Mouse (Mus musculus) heart, embryonic 13.5 days (tissue): ENCODE data around the gene Ptpra. TPM values are rescaled to one million over a fixed set of nuclear protein-coding genes. Genes with fewer than 3 reads are reported as not detected.
A peak's percentile ranks its signal among the peaks of the same experiment; 100 is the strongest.

Experiments used
- ATAC-seq: fragments of 200-750 bp; cut with Nextera tagmentation; 2 replicates; pipeline ENCODE4 v1.8.0; 2017; ENCODE audit warnings: moderate TSS enrichment; ENCODE audit not compliant: insufficient number of reproducible peaks, low FRiP score, low TSS enrichment; ENCODE audit errors: extremely low read depth
- H3K27ac ChIP-seq: fragments of 300-500 bp; sonication (generic); replicated peaks from 2 replicates; pipeline ENCODE4 v1.5.1; 2015; ENCODE audit warnings: moderate library complexity, mild to moderate bottlenecking, inconsistent platforms
- H3K27me3 ChIP-seq: fragments of 300-500 bp; sonication (generic); replicated peaks from 2 replicates; pipeline ENCODE4 v1.6.1; 2015; ENCODE audit warnings: mild to moderate bottlenecking, inconsistent platforms
- H3K36me3 ChIP-seq: fragments of 300-500 bp; sonication (generic); 2 replicates; pipeline ENCODE4 v1.6.1; 2015; ENCODE audit warnings: mild to moderate bottlenecking, inconsistent platforms
- H3K4me1 ChIP-seq: fragments of 300-500 bp; sonication (generic); 2 replicates; pipeline ENCODE4 v1.6.1; 2015; ENCODE audit warnings: inconsistent platforms
- H3K4me2 ChIP-seq: fragments of 300-500 bp; sonication (generic); 2 replicates; pipeline ENCODE4 v1.6.1; 2015; ENCODE audit warnings: inconsistent platforms, mild to moderate bottlenecking, moderate library complexity
- H3K4me3 ChIP-seq: fragments of 300-500 bp; sonication (generic); 2 replicates; pipeline ENCODE4 v1.5.1; 2015; ENCODE audit warnings: moderate library complexity, mild to moderate bottlenecking, inconsistent platforms
- H3K9ac ChIP-seq: fragments of 300-500 bp; sonication (generic); 2 replicates; pipeline ENCODE4 v1.6.1; 2015; ENCODE audit warnings: inconsistent platforms, mild to moderate bottlenecking, moderate library complexity
- H3K9me3 ChIP-seq: fragments of 300-500 bp; sonication (generic); 2 replicates; pipeline ENCODE4 v1.6.1; 2016; ENCODE audit warnings: inconsistent platforms
- WGBS: fragments of 180-500 bp; shearing (Covaris S2); methylation state at CpG from one replicate; pipeline ENCODE4 v1.1.7; 2015; ENCODE audit warnings: mixed read lengths; 5-methylcytosine and 5-hydroxymethylcytosine counted together
- polyA plus RNA-seq: library from polyadenylated mRNA; unstranded; fragments of >200 nt; fragmentation: Nextera tagmentation; extraction: Ambion mirVana; gene quantifications from 2 replicates; pipeline ENCODE4 v1.2.1, GENCODE M21; 2015

Ptpra gene
- polyA plus RNA-seq, 1 experiment from 2014 or later: 64.0 TPM

DNA sequence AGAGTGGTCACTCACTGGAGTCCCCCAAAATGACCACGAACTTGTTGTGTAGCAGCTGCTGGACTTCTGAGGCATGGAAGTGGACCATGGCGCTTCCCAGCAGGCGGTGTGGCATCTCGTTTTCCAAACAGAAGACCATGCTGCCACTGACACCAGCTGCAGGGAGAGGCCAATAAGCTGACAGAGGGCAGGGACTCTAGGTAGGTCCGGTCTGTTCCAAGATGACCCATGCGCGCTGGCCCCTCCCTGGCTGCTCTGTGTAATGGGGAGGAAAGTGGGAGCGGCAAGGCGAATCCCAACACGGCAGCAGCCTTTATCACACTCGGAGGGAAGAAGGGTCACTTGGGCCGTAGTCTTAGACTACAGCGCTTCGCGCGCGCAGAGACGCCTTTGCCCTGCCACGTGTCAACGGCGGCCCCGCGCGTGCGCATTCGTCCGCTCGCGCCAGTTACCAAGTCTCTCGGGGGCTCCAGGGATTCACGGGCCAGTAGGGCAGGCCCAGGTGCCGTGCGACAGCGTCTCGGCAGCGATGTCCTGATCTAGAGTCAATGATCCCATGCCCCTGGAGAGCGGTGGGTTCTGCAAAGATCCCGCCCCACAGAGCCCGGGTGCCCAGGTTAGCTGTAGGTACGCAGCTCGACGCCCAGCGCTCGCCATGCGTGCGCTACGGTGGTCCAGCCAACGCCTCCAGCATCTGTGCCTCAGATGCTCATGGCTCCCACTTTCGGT lies 26.5 kb upstream of the Ptpra start:
- Histone ChIP-seq H3K4me2 (peak overlapping the region; percentile 88), H3K9me3 (no peaks in the 10 kb centered on the region), H3K9ac (peak overlapping the region; percentile 88), H3K4me3 (peak overlapping the region; percentile 86), H3K27ac (peak overlapping the region; percentile 89), H3K36me3 (peaks cover 30% of the 10 kb centered on the region), H3K4me1 (peaks cover 14% of the 10 kb centered on the region), H3K27me3 (0 out of 2 replicates have a peak, but pooled peaks cover 3% of the 10 kb centered on the region)
- 13% methylated on average over 49 of the region's 49 CpGs for WGBS
- ATAC-seq: peak; percentile 32; the same call in 1 of the 2 replicates

DNA sequence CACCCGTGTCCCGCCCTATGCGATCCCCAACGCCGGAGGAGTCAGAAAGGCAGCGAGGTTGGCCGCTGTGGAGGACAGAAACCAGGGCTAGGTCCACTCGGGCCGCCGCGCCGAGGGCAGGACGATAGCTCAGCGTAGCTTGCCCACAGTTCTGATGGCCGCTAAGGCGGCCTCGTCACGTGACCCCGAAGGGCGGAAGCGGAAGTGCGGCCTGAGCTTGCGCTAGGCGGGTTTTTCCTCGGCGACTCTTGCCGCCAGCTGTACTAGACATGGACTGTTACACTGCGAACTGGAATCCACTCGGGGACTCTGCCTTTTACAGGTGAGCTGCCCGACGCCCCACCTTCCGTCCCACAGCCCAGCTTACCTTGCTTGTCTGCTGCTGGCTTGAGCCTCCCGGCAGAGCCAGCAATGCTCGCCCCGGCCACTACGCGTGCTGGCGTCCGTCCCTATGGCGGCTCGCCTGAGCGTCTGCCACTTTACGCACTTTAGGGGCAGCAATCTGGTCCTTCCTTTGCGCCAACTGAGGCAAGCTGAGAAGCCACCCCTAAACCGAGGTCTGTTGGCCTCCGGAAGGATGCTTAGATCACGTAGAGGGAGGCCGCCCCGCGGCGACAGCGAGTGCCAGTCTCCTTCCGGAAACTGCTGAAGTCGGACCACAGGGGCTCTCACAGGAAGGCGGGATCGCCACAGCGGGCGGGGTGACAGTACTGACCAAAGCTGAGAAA lies 25.8 kb upstream of the Ptpra start, which contains the start of the genes Vps16 and Pced1a:
TSS of gene Vps16 (plus strand) at position 214 of the 728 bp plus-strand sequence.
TSS of gene Pced1a (minus strand) at position 576 of the 728 bp plus-strand sequence.
- H3K36me3 ChIP-seq: peaks cover 22% of the 10 kb centered on the region
- 0 out of 2 replicates have a peak, but pooled peaks cover 3% of the 10 kb centered on the region for H3K27me3 ChIP-seq
- WGBS: under 1% methylated on average over 58 of the region's 58 CpGs
- peaks cover 14% of the 10 kb centered on the region for H3K4me1 ChIP-seq
- ATAC-seq: peak; percentile 85
- H3K4me2 ChIP-seq: peak within 1 kb of the TSS; percentile 88
- peak within 1 kb of the TSS; percentile 86 for H3K4me3 ChIP-seq
- peak within 1 kb of the TSS; percentile 89 for H3K27ac ChIP-seq
- H3K9ac ChIP-seq: peak within 1 kb of the TSS; percentile 88
- no peaks in the 10 kb centered on the region for H3K9me3 ChIP-seq

DNA sequence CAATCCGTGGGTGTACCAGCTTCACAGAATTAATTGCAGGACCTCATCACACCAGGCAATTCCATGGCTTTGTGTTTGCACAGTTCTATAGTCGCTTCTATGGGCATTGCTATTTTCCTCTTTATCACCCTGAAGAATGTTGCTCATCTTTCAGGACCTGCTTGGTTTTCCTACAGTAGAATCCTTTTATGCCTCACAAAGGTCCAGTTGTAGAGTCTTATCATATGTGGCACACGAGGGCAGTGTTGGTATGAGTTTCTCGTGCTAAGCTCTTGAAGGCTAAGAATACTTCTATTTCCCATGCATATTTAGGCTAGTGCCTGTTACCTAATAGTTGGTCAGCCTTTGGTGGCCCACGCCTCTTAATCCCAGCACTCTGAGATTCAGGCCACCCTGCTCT lies 25.0 kb upstream of the Ptpra start:
- H3K27ac ChIP-seq: peak overlapping the region; percentile 89
- peaks cover 20% of the 10 kb centered on the region for H3K4me1 ChIP-seq
- WGBS: 24% methylated on average over 5 of the region's 5 CpGs
- peak overlapping the region; percentile 88 for H3K4me2 ChIP-seq
- peaks cover 15% of the 10 kb centered on the region for H3K36me3 ChIP-seq
- H3K9ac ChIP-seq: peak overlapping the region; percentile 88
- ATAC-seq: no peak
- H3K27me3 ChIP-seq: 0 out of 2 replicates have a peak, but pooled peaks cover 3% of the 10 kb centered on the region
- no peaks in the 10 kb centered on the region for H3K9me3 ChIP-seq
- peak overlapping the region; percentile 86 for H3K4me3 ChIP-seq

DNA sequence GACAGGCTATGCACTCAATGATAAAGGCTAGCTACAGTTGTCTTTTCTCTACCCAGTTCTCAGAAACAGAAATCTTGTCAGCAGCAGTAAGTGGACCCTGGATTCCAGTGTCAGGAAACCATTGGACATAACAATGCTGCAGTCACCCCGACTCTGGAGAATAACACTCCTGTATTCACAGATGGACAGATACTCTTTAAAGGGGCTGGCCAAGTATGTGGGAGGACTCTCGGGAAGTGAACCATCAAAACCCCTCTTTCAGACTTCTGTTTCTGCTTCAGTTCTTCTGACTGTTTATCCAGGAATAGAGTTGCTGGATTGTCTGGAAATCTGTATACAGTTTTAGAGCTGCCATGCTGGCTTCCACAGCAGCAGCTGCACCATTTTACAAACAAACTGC lies 20.2 kb upstream of the Ptpra start:
- no peak overlapping the region for H3K4me2 ChIP-seq
- no peaks in the 10 kb centered on the region for H3K9me3 ChIP-seq
- WGBS: 54% methylated on average over 2 of the region's 2 CpGs
- peaks cover 10% of the 10 kb centered on the region for H3K36me3 ChIP-seq
- peaks cover 34% of the 10 kb centered on the region for H3K4me1 ChIP-seq
- no peak overlapping the region for H3K9ac ChIP-seq
- no peaks in the 10 kb centered on the region for H3K27me3 ChIP-seq
- no peak overlapping the region for H3K27ac ChIP-seq
- no peak for ATAC-seq
- H3K4me3 ChIP-seq: no peak overlapping the region

DNA sequence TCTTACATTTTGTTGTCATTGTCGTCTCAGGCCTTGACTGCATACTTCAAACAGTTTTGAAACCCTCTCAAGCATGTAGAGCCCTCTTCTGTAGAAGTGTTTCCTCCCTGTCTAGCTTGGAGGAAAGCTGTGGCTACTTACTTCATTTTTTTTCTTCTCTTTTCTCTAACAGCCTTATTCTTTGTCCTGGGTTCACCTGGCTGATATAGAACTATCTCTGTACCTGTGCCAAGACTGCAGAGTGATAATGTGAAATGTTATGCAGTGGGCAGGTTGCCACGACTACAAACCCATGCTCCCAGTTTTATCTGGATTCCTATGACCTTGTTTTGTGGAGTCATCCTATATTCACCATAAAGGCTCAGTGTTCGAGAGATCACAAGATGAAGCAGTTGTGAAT lies 19.6 kb upstream of the Ptpra start:
- H3K4me1 ChIP-seq: peaks cover 27% of the 10 kb centered on the region
- no peak overlapping the region for H3K4me3 ChIP-seq
- H3K27me3 ChIP-seq: no peaks in the 10 kb centered on the region
- peaks cover 10% of the 10 kb centered on the region for H3K36me3 ChIP-seq
- no peak overlapping the region for H3K27ac ChIP-seq
- no peak overlapping the region for H3K9ac ChIP-seq
- WGBS: 65% methylated on average over 3 of the region's 3 CpGs
- H3K9me3 ChIP-seq: no peaks in the 10 kb centered on the region
- no peak for ATAC-seq
- H3K4me2 ChIP-seq: no peak overlapping the region

DNA sequence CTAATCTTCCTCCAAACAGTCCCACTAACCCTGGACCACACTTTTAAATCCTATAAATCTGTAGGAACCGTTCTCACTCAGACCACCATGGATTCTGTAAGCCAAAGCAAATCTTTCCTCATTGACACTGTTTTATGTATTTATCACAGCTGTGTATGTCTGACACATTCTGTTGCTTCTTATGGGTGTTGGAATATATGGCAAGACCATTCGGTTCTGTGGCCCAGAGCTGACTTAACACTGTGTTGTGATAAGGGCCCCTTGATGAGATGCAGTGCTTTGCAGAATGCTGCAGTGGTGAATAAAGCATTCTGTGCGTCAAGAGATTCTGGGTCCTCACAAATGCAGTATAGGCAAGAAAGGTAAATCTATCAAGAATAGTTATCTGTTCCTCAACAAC lies 17.9 kb upstream of the Ptpra start:
- Histone ChIP-seq H3K9me3 (no peaks in the 10 kb centered on the region), H3K36me3 (peaks cover 10% of the 10 kb centered on the region), H3K27me3 (no peaks in the 10 kb centered on the region), H3K4me2 (no peak overlapping the region), H3K27ac (no peak overlapping the region), H3K9ac (0 out of 2 replicates have a peak overlapping the region, but pooled peaks have one; percentile 19), H3K4me1 (peaks cover 26% of the 10 kb centered on the region), H3K4me3 (no peak overlapping the region)
- WGBS: 68% methylated on average over 3 of the region's 3 CpGs
- ATAC-seq: no peak

DNA sequence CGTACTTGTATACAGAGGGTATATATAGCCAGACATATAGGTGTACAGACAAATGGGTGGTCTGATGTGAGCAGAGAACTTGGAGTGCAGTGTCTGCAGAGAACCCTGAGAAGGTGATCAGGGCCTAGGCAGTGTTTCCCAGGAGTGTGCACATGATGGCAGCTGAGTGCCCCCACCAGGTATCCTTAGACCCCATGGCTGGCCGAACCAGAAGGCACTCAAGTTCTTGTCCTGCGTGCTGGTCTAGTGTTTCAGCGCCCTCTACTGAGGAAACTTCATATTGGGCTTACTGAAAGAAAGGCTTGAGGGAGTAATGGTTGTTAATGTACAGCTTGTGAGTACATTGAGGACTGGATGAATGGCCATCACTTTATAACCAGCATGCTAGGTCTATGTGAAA lies 16.9 kb upstream of the Ptpra start:
- Histone ChIP-seq H3K9me3 (no peaks in the 10 kb centered on the region), H3K27me3 (no peaks in the 10 kb centered on the region), H3K9ac (no peak overlapping the region), H3K4me3 (no peak overlapping the region), H3K27ac (no peak overlapping the region), H3K4me2 (no peak overlapping the region), H3K36me3 (peaks cover 19% of the 10 kb centered on the region), H3K4me1 (peaks cover 26% of the 10 kb centered on the region)
- no peak for ATAC-seq
- 21% methylated on average over 4 of the region's 4 CpGs for WGBS

DNA sequence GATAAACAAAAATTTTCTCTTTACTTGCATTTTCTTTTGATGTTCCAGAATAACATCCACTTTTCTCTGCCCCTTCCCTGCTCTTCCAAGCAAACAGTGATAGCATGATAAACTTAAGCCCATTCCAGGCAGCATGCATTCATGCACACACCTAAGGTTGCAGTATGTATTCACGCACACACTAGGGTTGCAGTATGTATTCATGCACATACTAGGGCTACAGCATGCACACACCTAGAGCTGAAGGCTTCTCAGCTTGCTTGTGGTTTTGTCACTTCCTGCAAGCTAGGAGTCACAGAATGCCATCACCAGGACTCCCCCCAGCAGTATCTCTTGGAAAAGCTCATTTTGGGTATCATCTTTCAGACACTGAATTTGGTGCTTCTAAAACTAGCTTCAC lies 13.3 kb upstream of the Ptpra start:
- no peak for ATAC-seq
- H3K36me3 ChIP-seq: peaks cover 52% of the 10 kb centered on the region
- H3K4me1 ChIP-seq: peaks cover 9% of the 10 kb centered on the region
- no peak overlapping the region for H3K9ac ChIP-seq
- H3K4me3 ChIP-seq: no peak overlapping the region
- WGBS: 96% methylated on average over 1 of the region's 1 CpGs
- H3K4me2 ChIP-seq: no peak overlapping the region
- H3K9me3 ChIP-seq: no peaks in the 10 kb centered on the region
- H3K27ac ChIP-seq: no peak overlapping the region
- no peaks in the 10 kb centered on the region for H3K27me3 ChIP-seq

DNA sequence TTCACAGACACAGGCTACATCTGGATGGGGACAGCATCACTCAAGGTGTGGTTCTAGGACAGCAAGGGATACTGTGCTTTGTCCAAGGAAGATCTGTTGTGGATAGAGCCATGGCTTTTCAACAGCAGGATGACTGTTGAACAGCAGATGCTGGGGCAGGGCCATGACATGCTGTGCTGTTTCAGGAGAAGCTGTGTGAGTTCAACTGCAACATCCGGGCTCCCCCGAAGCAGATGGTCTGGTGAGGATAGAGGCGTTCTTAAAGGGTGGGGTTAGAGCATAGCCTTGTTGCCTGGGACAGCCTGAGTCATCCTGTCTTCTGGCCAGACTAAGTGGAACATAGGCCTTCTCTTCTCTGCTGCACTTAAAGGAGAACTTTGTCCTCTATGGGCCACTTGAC lies 11.2 kb upstream of the Ptpra start:
- H3K9ac ChIP-seq: no peak overlapping the region
- H3K27ac ChIP-seq: no peak overlapping the region
- no peak overlapping the region for H3K4me2 ChIP-seq
- WGBS: 87% methylated on average over 3 of the region's 3 CpGs
- H3K27me3 ChIP-seq: no peaks in the 10 kb centered on the region
- H3K4me1 ChIP-seq: no peaks in the 10 kb centered on the region
- no peak overlapping the region for H3K4me3 ChIP-seq
- ATAC-seq: no peak
- no peaks in the 10 kb centered on the region for H3K9me3 ChIP-seq
- H3K36me3 ChIP-seq: peaks cover 66% of the 10 kb centered on the region

DNA sequence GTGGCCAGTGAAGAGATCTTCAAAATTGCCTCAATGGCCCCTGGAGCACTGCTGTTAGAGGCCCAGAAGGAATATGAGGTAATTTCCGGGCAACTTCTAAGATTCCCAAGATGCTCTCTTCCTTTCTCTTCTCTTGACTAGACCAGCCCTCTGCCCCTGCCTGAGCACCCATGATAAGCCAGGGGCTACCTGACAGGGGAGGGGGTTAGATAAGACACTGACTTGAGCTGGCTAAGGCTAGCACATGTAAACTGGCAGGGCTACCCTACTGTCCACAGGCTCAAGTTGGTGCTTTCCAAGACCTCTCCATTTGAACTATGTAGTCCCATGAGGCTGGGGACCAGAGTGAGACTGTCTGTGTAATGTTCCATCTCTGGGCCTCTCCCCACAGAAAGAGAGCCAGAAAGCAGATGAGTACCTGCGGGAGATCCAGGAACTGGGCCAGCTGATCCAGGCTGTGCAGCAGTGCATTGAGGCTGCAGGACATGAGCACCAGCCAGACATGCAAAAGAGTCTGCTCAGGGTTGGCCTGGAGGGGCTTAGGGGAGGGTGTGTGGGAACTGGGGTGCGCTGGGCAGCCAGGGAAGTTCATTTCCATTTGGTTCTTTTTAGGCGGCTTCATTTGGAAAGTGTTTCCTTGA lies 10.1 kb upstream of the Ptpra start:
- 82% methylated on average over 4 of the region's 4 CpGs for WGBS

DNA sequence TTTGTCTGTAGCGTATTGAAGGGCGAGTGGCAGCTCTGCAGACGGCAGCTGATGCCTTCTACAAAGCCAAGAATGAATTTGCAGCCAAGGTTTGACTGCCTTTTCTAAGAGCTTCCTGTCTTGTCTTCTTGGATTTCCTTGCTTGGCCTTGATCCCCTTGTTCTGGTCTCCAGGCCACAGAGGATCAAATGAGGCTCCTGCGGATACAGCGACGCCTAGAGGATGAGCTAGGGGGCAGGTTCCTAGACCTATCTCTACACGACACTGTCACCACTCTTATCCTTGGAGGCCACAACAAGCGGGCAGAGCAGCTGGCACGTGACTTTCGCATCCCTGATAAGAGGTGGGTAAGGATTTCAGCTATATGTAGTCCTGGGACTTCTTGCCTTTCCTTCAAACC lies 7.9 kb upstream of the Ptpra start:
- H3K27ac ChIP-seq: no peak overlapping the region
- H3K9ac ChIP-seq: no peak overlapping the region
- 78% methylated on average over 10 of the region's 10 CpGs for WGBS
- no peaks in the 10 kb centered on the region for H3K9me3 ChIP-seq
- peaks cover 80% of the 10 kb centered on the region for H3K36me3 ChIP-seq
- no peak for ATAC-seq
- H3K4me1 ChIP-seq: no peaks in the 10 kb centered on the region
- no peak overlapping the region for H3K4me3 ChIP-seq
- H3K27me3 ChIP-seq: no peaks in the 10 kb centered on the region
- no peak overlapping the region for H3K4me2 ChIP-seq

More for the DNA sequence above, 10.1 kb upstream of the Ptpra start:
- ATAC-seq: no peak
- H3K4me3 ChIP-seq: no peak overlapping the region
- no peak overlapping the region for H3K27ac ChIP-seq
- H3K9me3 ChIP-seq: no peaks in the 10 kb centered on the region
- no peaks in the 10 kb centered on the region for H3K27me3 ChIP-seq
- no peak overlapping the region for H3K9ac ChIP-seq
- H3K4me1 ChIP-seq: no peaks in the 10 kb centered on the region
- no peak overlapping the region for H3K4me2 ChIP-seq
- peaks cover 75% of the 10 kb centered on the region for H3K36me3 ChIP-seq
